Mouse (Mus musculus) left cerebral cortex, adult 2 months (tissue): ENCODE measurements around the gene Atg10. TPM values are rescaled to one million over a fixed set of nuclear protein-coding genes. Genes with fewer than 3 reads are reported as not detected.

ENCODE experiments used
- DNase-seq, 2 experiments: peaks; one replicate each; pipeline ENCODE4 v3.0.0; 2021 to 2022; ENCODE audit warnings: low spot score in 2 of 2, mixed read lengths in 1 of 2; ENCODE audit errors: extremely low spot score in 1 of 2
- H3K27ac ChIP-seq: fragments of 200-600 bp; 2 replicates; pipeline ENCODE4 v1.8.1; 2022
- H3K4me3 ChIP-seq: fragments of 200-600 bp; 2 replicates; pipeline ENCODE4 v1.8.1; 2022
- CTCF ChIP-seq: fragments of 200-600 bp; IDR thresholded peaks from 2 replicates; pipeline ENCODE4 v1.8.1; 2022; ENCODE audit warnings: antibody characterized with exemption, mild to moderate bottlenecking, moderate library complexity
- intact Hi-C: fragments of 180-260 bp; cut with DNase I; formaldehyde crosslinking; loops from one replicate; pipeline ENCODE4 v1.15.1; 2025
- total RNA-seq, 2 experiments: library from RNA; stranded (reverse); gene quantifications; 2 replicates each; pipeline ENCODE4 v1.2.3; 2021

Atg10 gene
- total RNA-seq, 2 experiments from 2014 or later: 13.9 to 14.5 TPM

GRCm38 (mm10) chr13:91171205-91171604 is 52.6 kb downstream of the Atg10 start:
- intact Hi-C loops: no loop called here
- Histone ChIP-seq H3K4me3 (no peak overlapping the region), H3K27ac (no peak overlapping the region)
- no peak; the same call in 1 of the 2 replicates for TF ChIP-seq CTCF
- no peak for DNase-seq

GRCm38 (mm10) chr13:91169529-91170319 is 54.0 kb downstream of the Atg10 start:
- DNase-seq: no peak
- TF ChIP-seq CTCF: no peak
- H3K4me3 ChIP-seq: no peak overlapping the region
- intact Hi-C loops: no loop called here
- H3K27ac ChIP-seq: no peak overlapping the region

- intact Hi-C loops: no loop called here
- no peak for TF ChIP-seq CTCF
- no peak for DNase-seq
- Histone ChIP-seq H3K27ac (no peak overlapping the region), H3K4me3 (no peak overlapping the region)
These were observed 55.3 kb downstream of the Atg10 start for GRCm38 (mm10) chr13:91168486-91168885.

GRCm38 (mm10) chr13:91167561-91167960 is 56.2 kb downstream of the Atg10 start:
- intact Hi-C loops: no loop called here
- TF ChIP-seq CTCF: no peak
- Histone ChIP-seq H3K4me3 (no peak overlapping the region), H3K27ac (no peak overlapping the region)
- DNase-seq: no peak

GRCm38 (mm10) chr13:91166286-91166685 is 57.5 kb downstream of the Atg10 start:
- no peak for TF ChIP-seq CTCF
- no peak overlapping the region; the same call in 1 of the 2 replicates for H3K27ac ChIP-seq

GRCm38 (mm10) chr13:91165200-91165599 is 58.6 kb downstream of the Atg10 start:
- Histone ChIP-seq H3K4me3 (no peak overlapping the region), H3K27ac (peak overlapping the region; percentile 76)
- TF ChIP-seq CTCF: no peak
- peak in 1 of 2 experiments; percentile 33 for DNase-seq
- intact Hi-C loops: no loop called here

More at GRCm38 (mm10) chr13:91166286-91166685, 57.5 kb downstream of the Atg10 start:
- no peak for DNase-seq
- no peak overlapping the region for H3K4me3 ChIP-seq
- intact Hi-C loops: no loop called here

- intact Hi-C loops: no loop called here
These were observed 60.5 kb downstream of the Atg10 start for GRCm38 (mm10) chr13:91163292-91163691.

GRCm38 (mm10) chr13:91162452-91162851 is 61.3 kb downstream of the Atg10 start:
- Histone ChIP-seq H3K4me3 (no peak overlapping the region), H3K27ac (no peak overlapping the region)
- intact Hi-C loops: no loop called here
- DNase-seq: no peak
- no peak for TF ChIP-seq CTCF

More at GRCm38 (mm10) chr13:91163292-91163691, 60.5 kb downstream of the Atg10 start:
- TF ChIP-seq CTCF: no peak
- no peak overlapping the region for H3K27ac ChIP-seq
- no peak for DNase-seq
- H3K4me3 ChIP-seq: no peak overlapping the region

GRCm38 (mm10) chr13:91160616-91161015 is 63.2 kb downstream of the Atg10 start:
- H3K27ac ChIP-seq: no peak overlapping the region
- DNase-seq: no peak
- intact Hi-C loops: no loop called here
- no peak overlapping the region for H3K4me3 ChIP-seq
- TF ChIP-seq CTCF: no peak

GRCm38 (mm10) chr13:91159881-91160280 is 63.9 kb downstream of the Atg10 start:
- TF ChIP-seq CTCF: no peak
- Histone ChIP-seq H3K4me3 (no peak overlapping the region), H3K27ac (no peak overlapping the region)
- intact Hi-C loops: loop anchor here (2.0 kb wide), 1 partner anchor 15 kb away; no protein-coding TSS in a partner anchor
- DNase-seq: no peak

- no peak for DNase-seq
- intact Hi-C loops: loop anchor here (2.0 kb wide), 1 partner anchor 13 kb away; no protein-coding TSS in a partner anchor
- no peak overlapping the region for H3K27ac ChIP-seq
- H3K4me3 ChIP-seq: no peak overlapping the region
- TF ChIP-seq CTCF: no peak
These were observed 65.8 kb downstream of the Atg10 start for GRCm38 (mm10) chr13:91157941-91158340.

- intact Hi-C loops: no loop called here
- no peak for TF ChIP-seq CTCF
- DNase-seq: no peak
These were observed 66.3 kb downstream of the Atg10 start for GRCm38 (mm10) chr13:91157429-91157828.

GRCm38 (mm10) chr13:91156949-91157348 is 66.8 kb downstream of the Atg10 start:
- no peak overlapping the region for H3K27ac ChIP-seq
- intact Hi-C loops: no loop called here
- no peak overlapping the region for H3K4me3 ChIP-seq
- TF ChIP-seq CTCF: no peak
- DNase-seq: no peak

More at GRCm38 (mm10) chr13:91157429-91157828, 66.3 kb downstream of the Atg10 start:
- no peak overlapping the region for H3K4me3 ChIP-seq
- H3K27ac ChIP-seq: no peak overlapping the region
